In the genomic region with DNA sequence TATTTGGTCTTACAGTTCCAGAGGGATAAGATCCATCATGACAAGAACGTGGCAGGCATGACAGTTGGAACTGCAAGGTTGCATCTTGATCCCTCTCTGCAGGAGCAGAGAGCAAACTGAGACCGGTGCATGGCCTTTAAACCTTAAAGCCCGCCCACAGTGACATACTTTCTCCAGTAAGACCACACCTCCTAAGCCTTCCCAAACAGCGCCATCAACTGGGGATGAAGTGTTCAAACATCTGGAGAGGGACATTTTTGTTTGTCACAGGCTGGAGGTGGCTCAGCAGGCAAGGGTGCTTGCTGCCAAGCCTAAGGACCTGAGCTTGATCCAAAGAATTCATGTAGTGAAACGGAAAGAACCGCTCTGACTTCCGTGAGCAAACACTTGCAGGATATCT, we compare ENCODE assay signal across 10 mouse cellular contexts.
"Had no signal": no experiment of that assay in that cellular context is flagged by ENCODE, and none has a peak within 500 bp of the region (broad histone marks: within the 10 kb centered on the region; RNA-seq: fewer than 3 reads in every experiment).

No protein-coding gene starts in this region.

- H3K4me1 ChIP-seq: midbrain, embryonic 13.5 days had no signal

- H3K9ac ChIP-seq: kidney, embryonic 15.5 days; limb, embryonic 15.5 days; liver, embryonic 12.5 days; lung, embryonic 14.5 days; midbrain, embryonic 13.5 days had no signal

- DNase-seq: kidney, postnatal 25 days; lung, embryonic 14.5 days; right cerebral cortex, adult 18-20 months; right cerebral cortex, postnatal 25 days; thymus, postnatal 4 days had no signal

- H3K36me3 ChIP-seq: midbrain, embryonic 13.5 days had no signal

- H3K27ac ChIP-seq: kidney, embryonic 15.5 days; left cerebral cortex, adult 2 months; limb, embryonic 15.5 days; liver, embryonic 12.5 days; midbrain, embryonic 13.5 days had no signal

- ATAC-seq: liver, embryonic 12.5 days; midbrain, embryonic 13.5 days had no signal

- H3K4me3 ChIP-seq: kidney, embryonic 15.5 days; left cerebral cortex, adult 2 months; limb, embryonic 15.5 days; liver, embryonic 12.5 days; midbrain, embryonic 13.5 days had no signal

- H3K27me3 ChIP-seq: kidney, embryonic 15.5 days; limb, embryonic 15.5 days; midbrain, embryonic 13.5 days had no signal

- H3K9me3 ChIP-seq: kidney, embryonic 15.5 days; limb, embryonic 15.5 days; liver, embryonic 12.5 days; midbrain, embryonic 13.5 days had no signal

- H3K4me2 ChIP-seq: kidney, embryonic 15.5 days; limb, embryonic 15.5 days; liver, embryonic 12.5 days; lung, embryonic 14.5 days; midbrain, embryonic 13.5 days had no signal
